Comparison of ENCODE assay signal across 8 mouse cellular contexts in the genomic region with DNA sequence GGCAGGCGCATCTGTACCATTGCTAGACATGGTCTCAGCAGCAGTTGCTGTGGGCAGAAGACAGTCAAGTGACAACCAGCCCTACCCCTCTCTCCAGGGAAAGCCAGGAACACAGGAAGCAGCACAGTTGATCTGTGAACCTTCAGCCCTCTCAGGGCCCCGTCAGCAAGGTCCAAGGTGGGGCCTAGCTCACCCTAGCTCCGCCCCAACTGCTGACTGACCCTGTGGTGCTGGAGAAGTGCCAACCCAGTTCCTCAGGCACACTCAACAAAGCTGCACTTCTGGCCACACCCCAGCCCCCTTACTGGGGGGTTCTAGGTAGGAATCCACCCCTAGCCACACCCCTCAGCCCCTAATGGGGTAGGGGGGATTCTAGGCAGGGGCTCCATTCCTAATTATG. TPM values are rescaled to one million over a fixed set of nuclear protein-coding genes. Genes with fewer than 3 reads are reported as not detected.
DNase-seq lines count a peak whose midpoint lies in the region; ATAC-seq and TF ChIP-seq lines count a peak whose summit lies in the region.

No protein-coding gene starts in this region.

- H3K27ac ChIP-seq in forebrain, embryonic 12.5 days, result no peak overlapping the region
- no peak overlapping the region for H3K27ac ChIP-seq in forebrain, postnatal 0 days (ENCODE audit: low read depth, low read length)
- H3K27ac ChIP-seq in intestine, embryonic 15.5 days, result peak overlapping the region; percentile 95
- H3K27ac ChIP-seq in liver, embryonic 15.5 days (replicated peaks), result peak overlapping the region; percentile 88
- H3K27ac ChIP-seq in midbrain, embryonic 14.5 days (replicated peaks; ENCODE audit: low read depth, low read length), result no peak overlapping the region

- H3K4me3 ChIP-seq in forebrain, embryonic 12.5 days (replicated peaks), result no peak overlapping the region
- no peak overlapping the region for H3K4me3 ChIP-seq in forebrain, postnatal 0 days (ENCODE audit: low read depth, low read length)
- peak overlapping the region; percentile 29 for H3K4me3 ChIP-seq in intestine, embryonic 15.5 days (replicated peaks)
- peak overlapping the region; percentile 35 for H3K4me3 ChIP-seq in liver, embryonic 15.5 days (replicated peaks)
- H3K4me3 ChIP-seq in midbrain, embryonic 14.5 days (replicated peaks; ENCODE audit: low read depth, low read length), result no peak overlapping the region

- no peak for TF ChIP-seq CTCF in forebrain, postnatal 0 days (IDR thresholded peaks at IDR 0.05; ENCODE audit: low read depth)

- H3K9ac ChIP-seq in forebrain, embryonic 12.5 days, result peak overlapping the region; percentile 36
- H3K9ac ChIP-seq in forebrain, postnatal 0 days, result no peak overlapping the region
- peak overlapping the region; percentile 47; the same call in 1 of the 2 replicates for H3K9ac ChIP-seq in intestine, embryonic 15.5 days
- H3K9ac ChIP-seq in liver, embryonic 15.5 days, result peak overlapping the region; percentile 51; the same call in 1 of the 2 replicates
- no peak overlapping the region for H3K9ac ChIP-seq in midbrain, embryonic 14.5 days (replicated peaks; ENCODE audit: low read length)

- 77% methylated on average over 3 of the region's 3 CpGs for WGBS in forebrain, embryonic 12.5 days
- 59% methylated on average over 3 of the region's 3 CpGs for WGBS in forebrain, postnatal 0 days
- WGBS in intestine, embryonic 15.5 days, result 43% methylated on average over 3 of the region's 3 CpGs
- 29% methylated on average over 3 of the region's 3 CpGs for WGBS in liver, embryonic 15.5 days (ENCODE audit: insufficient replicate concordance)
- 72% methylated on average over 3 of the region's 3 CpGs for WGBS in midbrain, embryonic 14.5 days

- H3K9me3 ChIP-seq in forebrain, embryonic 12.5 days, result no peaks in the 10 kb centered on the region
- no peaks in the 10 kb centered on the region for H3K9me3 ChIP-seq in forebrain, postnatal 0 days (ENCODE audit: low read length)
- H3K9me3 ChIP-seq in intestine, embryonic 15.5 days, result no peaks in the 10 kb centered on the region
- H3K9me3 ChIP-seq in liver, embryonic 15.5 days (replicated peaks), result no peaks in the 10 kb centered on the region
- no peaks in the 10 kb centered on the region for H3K9me3 ChIP-seq in midbrain, embryonic 14.5 days (ENCODE audit: control insufficient read depth, low read length)

- H3K36me3 ChIP-seq in forebrain, embryonic 12.5 days (replicated peaks), result peaks cover 11% of the 10 kb centered on the region
- no peaks in the 10 kb centered on the region for H3K36me3 ChIP-seq in forebrain, postnatal 0 days (ENCODE audit: insufficient read depth)
- H3K36me3 ChIP-seq in intestine, embryonic 15.5 days, result peaks cover 35% of the 10 kb centered on the region
- peaks cover 33% of the 10 kb centered on the region for H3K36me3 ChIP-seq in liver, embryonic 15.5 days (replicated peaks)
- H3K36me3 ChIP-seq in midbrain, embryonic 14.5 days (ENCODE audit: control insufficient read depth, insufficient read depth, low read length), result no peaks in the 10 kb centered on the region

- no peaks in the 10 kb centered on the region for H3K27me3 ChIP-seq in forebrain, embryonic 12.5 days
- no peaks in the 10 kb centered on the region for H3K27me3 ChIP-seq in forebrain, postnatal 0 days (ENCODE audit: insufficient read depth, low read length)
- no peaks in the 10 kb centered on the region for H3K27me3 ChIP-seq in intestine, embryonic 15.5 days (replicated peaks)
- H3K27me3 ChIP-seq in liver, embryonic 15.5 days, result no peaks in the 10 kb centered on the region
- H3K27me3 ChIP-seq in midbrain, embryonic 14.5 days (ENCODE audit: control insufficient read depth, insufficient read depth, low read length), result no peaks in the 10 kb centered on the region

- DNase-seq in forebrain, postnatal 0 days, result no peak
- DNase-seq in adrenal gland, postnatal 10 days, result peak; percentile 79
- no peak for DNase-seq in gastrocnemius, postnatal 4 days (ENCODE audit: low spot score in 2 of 2)
- DNase-seq in ovary, postnatal 10 days (ENCODE audit: low spot score), result no peak
- no peak for DNase-seq in midbrain, embryonic 14.5 days

- H3K4me1 ChIP-seq in forebrain, embryonic 12.5 days, result peaks cover 39% of the 10 kb centered on the region
- 0 out of 2 replicates have a peak, but pooled peaks cover 5% of the 10 kb centered on the region for H3K4me1 ChIP-seq in forebrain, postnatal 0 days (ENCODE audit: insufficient read depth)
- H3K4me1 ChIP-seq in intestine, embryonic 15.5 days (replicated peaks), result peaks cover 37% of the 10 kb centered on the region
- peaks cover 69% of the 10 kb centered on the region for H3K4me1 ChIP-seq in liver, embryonic 15.5 days (replicated peaks)
- peaks cover 22% of the 10 kb centered on the region for H3K4me1 ChIP-seq in midbrain, embryonic 14.5 days (ENCODE audit: control insufficient read depth, insufficient read depth, low read length)

- no peak for ATAC-seq in forebrain, embryonic 12.5 days (ENCODE audit: low FRiP score)
- ATAC-seq in forebrain, postnatal 0 days, result no peak
- peak; percentile 69 for ATAC-seq in intestine, embryonic 15.5 days
- ATAC-seq in liver, embryonic 15.5 days (ENCODE audit: insufficient read depth), result peak; percentile 25
- ATAC-seq in midbrain, embryonic 14.5 days (ENCODE audit: low FRiP score, low TSS enrichment), result no peak

- no peak overlapping the region for H3K4me2 ChIP-seq in forebrain, embryonic 12.5 days
- no peak overlapping the region for H3K4me2 ChIP-seq in forebrain, postnatal 0 days (ENCODE audit: low read depth)
- peak overlapping the region; percentile 79 for H3K4me2 ChIP-seq in intestine, embryonic 15.5 days (replicated peaks)
- H3K4me2 ChIP-seq in liver, embryonic 15.5 days, result peak overlapping the region; percentile 88
- H3K4me2 ChIP-seq in midbrain, embryonic 14.5 days (ENCODE audit: low read length), result no peak overlapping the region

RNA-seq across cellular contexts. Expression of a gene that starts 4.8 kb away (rescaled TPM):
- polyA plus RNA-seq in forebrain, embryonic 12.5 days (2016; fragmentation: Nextera tagmentation; extraction: Ambion mirVana), result 28.6 and 28.8 TPM in 2 replicates
- 8.1 and 8.5 TPM in 2 replicates for total RNA-seq in forebrain, postnatal 0 days (2014; rRNA removed)
- polyA plus RNA-seq in forebrain, postnatal 0 days (2015; fragmentation: Nextera tagmentation; extraction: Ambion mirVana), result 12.4 and 13.9 TPM in 2 replicates
- total RNA-seq in adrenal gland, postnatal 10 days (2021), result 10 to 100 TPM; 96.0 to 97.9 TPM
- polyA plus RNA-seq in intestine, embryonic 15.5 days (2015; fragmentation: Nextera tagmentation; extraction: Ambion mirVana), result 153 and 195 TPM in 2 replicates
- polyA plus RNA-seq in liver, embryonic 15.5 days (2015; fragmentation: Nextera tagmentation; extraction: Ambion mirVana), result 33.3 and 36.0 TPM in 2 replicates
- total RNA-seq in gastrocnemius, postnatal 4 days (2021), result 10 to 100 TPM; 59.0 to 60.6 TPM
- polyA plus RNA-seq in midbrain, embryonic 14.5 days (2014; fragmentation: Nextera tagmentation; extraction: Ambion mirVana), result 6.4 and 11.6 TPM in 2 replicates

RNA-seq across cellular contexts. Expression of a gene that starts 11.2 kb away (rescaled TPM):
- 1.5 and 1.7 TPM in 2 replicates for polyA plus RNA-seq in forebrain, embryonic 12.5 days (2016; fragmentation: Nextera tagmentation; extraction: Ambion mirVana)
- total RNA-seq in forebrain, postnatal 0 days (2014; rRNA removed), result 1.9 and 2.5 TPM in 2 replicates
- polyA plus RNA-seq in forebrain, postnatal 0 days (2015; fragmentation: Nextera tagmentation; extraction: Ambion mirVana), result 1.2 and 1.5 TPM in 2 replicates
- 10 to 100 TPM; 16.6 to 18.1 TPM for total RNA-seq in adrenal gland, postnatal 10 days (2021)
- 11.3 and 13.3 TPM in 2 replicates for polyA plus RNA-seq in intestine, embryonic 15.5 days (2015; fragmentation: Nextera tagmentation; extraction: Ambion mirVana)
- polyA plus RNA-seq in liver, embryonic 15.5 days (2015; fragmentation: Nextera tagmentation; extraction: Ambion mirVana), result 3.2 and 3.7 TPM in 2 replicates
- 1 to 10 TPM; 8.5 to 8.9 TPM for total RNA-seq in gastrocnemius, postnatal 4 days (2021)
- polyA plus RNA-seq in midbrain, embryonic 14.5 days (2014; fragmentation: Nextera tagmentation; extraction: Ambion mirVana), result 0.78 and 1.6 TPM in 2 replicates

RNA-seq across cellular contexts. Expression of a gene that starts 12.3 kb away (rescaled TPM):
- polyA plus RNA-seq in forebrain, embryonic 12.5 days (2016; fragmentation: Nextera tagmentation; extraction: Ambion mirVana), result not detected in 2 replicates
- not detected in 2 replicates for total RNA-seq in forebrain, postnatal 0 days (2014; rRNA removed)
- polyA plus RNA-seq in forebrain, postnatal 0 days (2015; fragmentation: Nextera tagmentation; extraction: Ambion mirVana), result not detected in 2 replicates
- total RNA-seq in adrenal gland, postnatal 10 days (2021), result not detected
- polyA plus RNA-seq in intestine, embryonic 15.5 days (2015; fragmentation: Nextera tagmentation; extraction: Ambion mirVana), result not detected in 2 replicates
- not detected in 2 replicates for polyA plus RNA-seq in liver, embryonic 15.5 days (2015; fragmentation: Nextera tagmentation; extraction: Ambion mirVana)
- total RNA-seq in gastrocnemius, postnatal 4 days (2021), result not detected
- not detected in 2 replicates for polyA plus RNA-seq in midbrain, embryonic 14.5 days (2014; fragmentation: Nextera tagmentation; extraction: Ambion mirVana)

RNA-seq across cellular contexts. Expression of a gene that starts 15.3 kb away (rescaled TPM):
- polyA plus RNA-seq in forebrain, embryonic 12.5 days (2016; fragmentation: Nextera tagmentation; extraction: Ambion mirVana), result 187 and 198 TPM in 2 replicates
- total RNA-seq in forebrain, postnatal 0 days (2014; rRNA removed), result 7.4 and 11.6 TPM in 2 replicates
- polyA plus RNA-seq in forebrain, postnatal 0 days (2015; fragmentation: Nextera tagmentation; extraction: Ambion mirVana), result 8.9 and 9.9 TPM in 2 replicates
- total RNA-seq in adrenal gland, postnatal 10 days (2021), result 10 to 100 TPM; 28.5 to 34.8 TPM
- polyA plus RNA-seq in intestine, embryonic 15.5 days (2015; fragmentation: Nextera tagmentation; extraction: Ambion mirVana), result 124 and 125 TPM in 2 replicates
- polyA plus RNA-seq in liver, embryonic 15.5 days (2015; fragmentation: Nextera tagmentation; extraction: Ambion mirVana), result 96.8 and 109 TPM in 2 replicates
- 10 to 100 TPM; 39.7 to 41.6 TPM for total RNA-seq in gastrocnemius, postnatal 4 days (2021)
- polyA plus RNA-seq in midbrain, embryonic 14.5 days (2014; fragmentation: Nextera tagmentation; extraction: Ambion mirVana), result 11.3 and 21.5 TPM in 2 replicates

RNA-seq across cellular contexts. Expression of a gene that starts 31.2 kb away (rescaled TPM):
- polyA plus RNA-seq in forebrain, embryonic 12.5 days (2016; fragmentation: Nextera tagmentation; extraction: Ambion mirVana), result 18.2 and 20.3 TPM in 2 replicates
- total RNA-seq in forebrain, postnatal 0 days (2014; rRNA removed), result 44.2 and 53.6 TPM in 2 replicates
- polyA plus RNA-seq in forebrain, postnatal 0 days (2015; fragmentation: Nextera tagmentation; extraction: Ambion mirVana), result 15.4 and 17.2 TPM in 2 replicates
- 10 to 100 TPM; 27.8 to 38.0 TPM for total RNA-seq in adrenal gland, postnatal 10 days (2021)
- 12.5 and 12.8 TPM in 2 replicates for polyA plus RNA-seq in intestine, embryonic 15.5 days (2015; fragmentation: Nextera tagmentation; extraction: Ambion mirVana)
- polyA plus RNA-seq in liver, embryonic 15.5 days (2015; fragmentation: Nextera tagmentation; extraction: Ambion mirVana), result 5.7 and 6.4 TPM in 2 replicates
- 10 to 100 TPM; 98.3 to 99.9 TPM for total RNA-seq in gastrocnemius, postnatal 4 days (2021)
- polyA plus RNA-seq in midbrain, embryonic 14.5 days (2014; fragmentation: Nextera tagmentation; extraction: Ambion mirVana), result 16.9 and 21.4 TPM in 2 replicates

Comparison
In these comparisons a context has a peak if more than half of its experiments do, and no peak if none do; other contexts are left out.
1. H3K9ac ChIP-seq: peak in forebrain, embryonic 12.5 days (single experiment), intestine, embryonic 15.5 days (single experiment) and liver, embryonic 15.5 days (single experiment); none in forebrain, postnatal 0 days (single experiment) and midbrain, embryonic 14.5 days (single experiment).
2. ATAC-seq: peak in intestine, embryonic 15.5 days (single experiment) and liver, embryonic 15.5 days (single experiment); none in forebrain, embryonic 12.5 days (single experiment), forebrain, postnatal 0 days (single experiment) and midbrain, embryonic 14.5 days (single experiment).
3. H3K27ac ChIP-seq: peak in intestine, embryonic 15.5 days (single experiment) and liver, embryonic 15.5 days (single experiment); none in forebrain, embryonic 12.5 days (single experiment), forebrain, postnatal 0 days (single experiment) and midbrain, embryonic 14.5 days (single experiment).
4. H3K4me2 ChIP-seq: peak in intestine, embryonic 15.5 days (single experiment) and liver, embryonic 15.5 days (single experiment); none in forebrain, embryonic 12.5 days (single experiment), forebrain, postnatal 0 days (single experiment) and midbrain, embryonic 14.5 days (single experiment).
5. H3K4me3 ChIP-seq: peak in intestine, embryonic 15.5 days (single experiment) and liver, embryonic 15.5 days (single experiment); none in forebrain, embryonic 12.5 days (single experiment), forebrain, postnatal 0 days (single experiment) and midbrain, embryonic 14.5 days (single experiment).